Mouse (Mus musculus): ENCODE measurements around the gene Mcm9. TPM values are rescaled to one million over a fixed set of nuclear protein-coding genes. Genes with fewer than 3 reads are reported as not detected.

The Mcm9 gene
- polyA plus RNA-seq, 1 experiment from 2014 or later, result 16.0 TPM

DNA sequence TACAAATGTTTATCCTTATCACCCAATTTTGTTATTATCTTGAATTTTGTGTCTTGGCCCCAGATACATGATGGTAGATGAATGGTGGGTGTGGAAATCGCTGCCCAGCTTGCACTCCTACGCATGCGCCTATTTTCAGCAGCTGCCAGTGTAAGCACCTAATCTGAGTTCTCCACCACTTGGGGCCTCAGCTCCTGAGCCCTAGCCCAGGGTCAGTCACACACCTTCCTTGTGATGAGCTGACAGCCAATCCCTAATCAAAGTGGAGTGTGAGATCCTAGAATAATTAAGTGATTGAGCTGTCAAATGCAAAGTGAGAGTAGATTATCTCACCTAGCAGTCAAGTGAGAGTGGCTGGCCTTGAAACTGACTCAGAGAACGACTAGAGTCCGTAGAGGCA, 97.9 kb downstream of the Mcm9 start:
- Histone ChIP-seq H3K4me1 (ENCODE audit: control insufficient read depth, insufficient read depth, low read length) (no peaks in the 10 kb centered on the region), H3K27ac (ENCODE audit: low read depth, low read length) (no peak overlapping the region), H3K9ac (ENCODE audit: low read length) (no peak overlapping the region), H3K4me3 (ENCODE audit: low read depth, low read length) (no peak overlapping the region), H3K36me3 (ENCODE audit: control insufficient read depth, insufficient read depth, low read length) (no peaks in the 10 kb centered on the region), H3K27me3 (ENCODE audit: control insufficient read depth, insufficient read depth, low read length) (no peaks in the 10 kb centered on the region), H3K4me2 (ENCODE audit: low read depth) (no peak overlapping the region), H3K9me3 (ENCODE audit: control insufficient read depth, low read length) (no peaks in the 10 kb centered on the region)
- DNase-seq (ENCODE audit: low spot score), result no peak
- WGBS, result 84% methylated on average over 5 of the region's 5 CpGs
- no peak for ATAC-seq (ENCODE audit: insufficient read depth, low FRiP score, low TSS enrichment)

DNA sequence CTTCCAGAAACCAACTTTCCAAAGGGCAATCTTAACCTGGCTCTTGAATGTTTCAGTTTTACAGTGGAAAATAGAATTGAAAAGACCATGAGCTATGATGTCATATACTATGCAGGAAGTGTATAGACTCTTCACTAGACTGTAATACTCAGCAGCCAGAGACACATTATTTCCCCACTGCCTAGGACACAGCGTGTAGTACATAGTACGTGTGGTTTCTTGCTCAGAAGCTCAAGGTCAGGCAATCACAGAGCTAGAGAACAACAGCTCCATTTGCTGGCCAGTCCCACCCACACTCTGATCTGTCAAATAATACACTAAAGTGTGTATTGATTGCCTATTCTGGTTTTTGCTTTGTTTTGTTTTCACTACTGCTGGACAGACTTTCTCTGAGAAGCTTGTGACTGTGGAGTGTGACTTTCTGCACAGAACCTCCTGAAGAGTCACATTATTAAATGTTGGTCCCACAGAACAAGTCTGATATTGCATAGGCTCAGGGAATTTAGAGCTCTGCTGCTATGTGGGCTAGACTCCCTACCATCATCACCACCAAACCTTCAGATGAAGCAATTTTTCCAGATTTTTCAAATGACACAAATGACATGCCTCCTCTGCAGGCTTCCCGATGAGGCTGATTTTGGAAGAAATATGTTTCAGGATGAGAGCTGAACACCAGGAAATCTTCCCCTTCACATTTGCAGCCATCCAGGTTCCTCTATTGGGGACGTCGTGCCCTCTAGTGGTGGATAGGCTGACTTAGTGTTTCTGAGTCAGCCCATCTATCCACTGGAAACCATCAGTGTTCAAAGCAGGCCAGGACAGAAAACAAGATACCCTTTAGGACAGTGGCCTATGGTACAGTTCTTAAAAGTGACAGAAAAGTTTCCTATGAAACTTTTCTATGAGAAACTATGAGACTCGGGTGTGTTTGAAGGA, 102.1 kb downstream of the Mcm9 start:
- Histone ChIP-seq H3K27ac (ENCODE audit: low read depth, low read length) (no peak overlapping the region), H3K9me3 (ENCODE audit: control insufficient read depth, low read length) (no peaks in the 10 kb centered on the region), H3K4me1 (ENCODE audit: control insufficient read depth, insufficient read depth, low read length) (no peaks in the 10 kb centered on the region), H3K9ac (ENCODE audit: low read length) (no peak overlapping the region), H3K36me3 (ENCODE audit: control insufficient read depth, insufficient read depth, low read length) (no peaks in the 10 kb centered on the region), H3K27me3 (ENCODE audit: control insufficient read depth, insufficient read depth, low read length) (no peaks in the 10 kb centered on the region), H3K4me3 (ENCODE audit: low read depth, low read length) (no peak overlapping the region), H3K4me2 (ENCODE audit: low read depth) (no peak overlapping the region)
- WGBS, result 40% methylated on average over 6 of the region's 6 CpGs
- ATAC-seq (ENCODE audit: insufficient read depth, low FRiP score, low TSS enrichment) (peak; percentile 55; the same call in 1 of the 2 replicates), DNase-seq (ENCODE audit: low spot score) (peak; percentile 54)

DNA sequence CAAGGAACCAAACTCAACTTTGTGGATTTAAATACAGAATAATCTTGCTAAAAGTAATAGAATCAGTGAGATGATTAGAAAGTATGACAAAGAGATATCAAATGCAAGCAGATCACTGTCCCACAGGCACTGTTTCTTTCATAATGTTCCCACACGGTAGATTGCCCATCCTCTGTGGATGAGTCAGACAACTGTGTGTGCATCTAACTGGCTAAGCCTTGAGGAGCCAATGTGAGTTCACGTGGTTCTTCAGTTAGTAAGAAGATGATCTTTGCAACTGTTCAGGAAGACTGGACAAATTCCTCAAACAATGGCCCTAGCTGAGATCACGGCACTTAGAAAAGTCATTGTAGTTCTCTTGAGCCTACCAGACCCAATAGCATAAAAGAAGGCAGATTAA, 102.9 kb downstream of the Mcm9 start:
- Histone ChIP-seq H3K9me3 (ENCODE audit: control insufficient read depth, low read length) (no peaks in the 10 kb centered on the region), H3K9ac (ENCODE audit: low read length) (no peak overlapping the region), H3K36me3 (ENCODE audit: control insufficient read depth, insufficient read depth, low read length) (no peaks in the 10 kb centered on the region), H3K4me2 (ENCODE audit: low read depth) (no peak overlapping the region), H3K27ac (ENCODE audit: low read depth, low read length) (no peak overlapping the region), H3K4me3 (ENCODE audit: low read depth, low read length) (no peak overlapping the region), H3K4me1 (ENCODE audit: control insufficient read depth, insufficient read depth, low read length) (no peaks in the 10 kb centered on the region), H3K27me3 (ENCODE audit: control insufficient read depth, insufficient read depth, low read length) (no peaks in the 10 kb centered on the region)
- ATAC-seq (ENCODE audit: insufficient read depth, low FRiP score, low TSS enrichment) (no peak), DNase-seq (ENCODE audit: low spot score) (no peak)
- 86% methylated on average over 3 of the region's 3 CpGs for WGBS

DNA sequence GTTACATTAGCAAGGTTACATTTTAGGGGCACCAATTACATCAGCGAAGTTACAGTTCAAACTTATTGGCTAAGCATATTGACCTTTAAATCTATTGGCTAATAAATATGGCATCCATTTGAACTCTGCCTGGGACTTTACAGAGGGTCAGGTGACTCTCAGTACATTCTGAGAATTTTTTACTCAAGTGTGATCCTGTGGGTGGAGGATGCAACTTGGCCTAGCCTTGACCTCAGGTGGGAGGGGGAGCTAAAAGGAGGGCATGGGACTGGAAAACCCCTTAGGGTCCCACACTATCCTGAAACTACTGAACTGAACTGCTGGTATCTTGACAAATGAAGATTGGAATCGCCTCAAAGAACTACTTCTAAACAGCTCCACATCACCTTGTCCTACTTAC, 103.9 kb downstream of the Mcm9 start:
- Histone ChIP-seq H3K4me2 (ENCODE audit: low read depth) (no peak overlapping the region), H3K36me3 (ENCODE audit: control insufficient read depth, insufficient read depth, low read length) (no peaks in the 10 kb centered on the region), H3K9ac (ENCODE audit: low read length) (no peak overlapping the region), H3K4me3 (ENCODE audit: low read depth, low read length) (no peak overlapping the region), H3K27ac (ENCODE audit: low read depth, low read length) (no peak overlapping the region), H3K9me3 (ENCODE audit: control insufficient read depth, low read length) (no peaks in the 10 kb centered on the region), H3K4me1 (ENCODE audit: control insufficient read depth, insufficient read depth, low read length) (no peaks in the 10 kb centered on the region), H3K27me3 (ENCODE audit: control insufficient read depth, insufficient read depth, low read length) (no peaks in the 10 kb centered on the region)
- WGBS, result 98% methylated on average over 2 of the region's 2 CpGs
- DNase-seq (ENCODE audit: low spot score) (no peak), ATAC-seq (ENCODE audit: insufficient read depth, low FRiP score, low TSS enrichment) (no peak)

DNA sequence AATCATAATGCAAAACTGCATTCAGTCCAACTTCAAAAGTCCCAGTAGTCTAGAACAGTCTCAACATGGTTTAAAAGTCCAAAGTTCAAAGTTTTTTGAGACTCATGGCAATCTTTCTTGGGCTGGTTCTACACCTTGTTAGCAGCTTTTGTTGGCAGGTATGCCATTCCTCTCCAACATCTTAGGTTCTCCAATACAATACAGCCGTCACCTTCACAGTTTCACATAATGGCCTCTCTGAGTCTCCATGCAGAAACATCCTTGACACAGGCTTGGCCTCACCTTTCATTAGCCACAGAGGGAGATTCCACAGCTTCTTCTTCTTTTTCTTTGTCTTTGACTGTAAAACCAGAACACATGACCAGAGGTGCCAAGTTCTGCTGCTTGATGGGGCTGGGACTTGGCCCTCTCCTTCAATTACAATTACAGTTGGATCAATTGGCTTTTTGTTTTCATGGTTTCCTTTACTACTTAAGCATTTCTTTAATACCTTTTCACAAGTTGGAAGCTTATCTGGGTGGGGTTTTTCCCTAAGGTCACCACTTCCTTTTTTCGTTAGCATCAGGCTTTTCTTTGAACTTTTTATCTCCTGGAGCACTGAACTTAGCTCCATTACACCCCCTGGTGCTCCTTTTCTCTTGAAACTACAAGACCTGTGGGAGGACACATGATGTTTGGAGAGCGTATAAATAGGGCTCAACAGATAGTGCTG, 104.8 kb downstream of the Mcm9 start:
- Histone ChIP-seq H3K4me2 (ENCODE audit: low read depth) (no peak overlapping the region), H3K4me3 (ENCODE audit: low read depth, low read length) (no peak overlapping the region), H3K9ac (ENCODE audit: low read length) (no peak overlapping the region), H3K9me3 (ENCODE audit: control insufficient read depth, low read length) (no peaks in the 10 kb centered on the region), H3K36me3 (ENCODE audit: control insufficient read depth, insufficient read depth, low read length) (no peaks in the 10 kb centered on the region), H3K4me1 (ENCODE audit: control insufficient read depth, insufficient read depth, low read length) (no peaks in the 10 kb centered on the region), H3K27me3 (ENCODE audit: control insufficient read depth, insufficient read depth, low read length) (no peaks in the 10 kb centered on the region), H3K27ac (ENCODE audit: low read depth, low read length) (no peak overlapping the region)
- ATAC-seq (ENCODE audit: insufficient read depth, low FRiP score, low TSS enrichment), result no peak
- 78% methylated on average over 3 of the region's 3 CpGs for WGBS
- no peak for DNase-seq (ENCODE audit: low spot score)

DNA sequence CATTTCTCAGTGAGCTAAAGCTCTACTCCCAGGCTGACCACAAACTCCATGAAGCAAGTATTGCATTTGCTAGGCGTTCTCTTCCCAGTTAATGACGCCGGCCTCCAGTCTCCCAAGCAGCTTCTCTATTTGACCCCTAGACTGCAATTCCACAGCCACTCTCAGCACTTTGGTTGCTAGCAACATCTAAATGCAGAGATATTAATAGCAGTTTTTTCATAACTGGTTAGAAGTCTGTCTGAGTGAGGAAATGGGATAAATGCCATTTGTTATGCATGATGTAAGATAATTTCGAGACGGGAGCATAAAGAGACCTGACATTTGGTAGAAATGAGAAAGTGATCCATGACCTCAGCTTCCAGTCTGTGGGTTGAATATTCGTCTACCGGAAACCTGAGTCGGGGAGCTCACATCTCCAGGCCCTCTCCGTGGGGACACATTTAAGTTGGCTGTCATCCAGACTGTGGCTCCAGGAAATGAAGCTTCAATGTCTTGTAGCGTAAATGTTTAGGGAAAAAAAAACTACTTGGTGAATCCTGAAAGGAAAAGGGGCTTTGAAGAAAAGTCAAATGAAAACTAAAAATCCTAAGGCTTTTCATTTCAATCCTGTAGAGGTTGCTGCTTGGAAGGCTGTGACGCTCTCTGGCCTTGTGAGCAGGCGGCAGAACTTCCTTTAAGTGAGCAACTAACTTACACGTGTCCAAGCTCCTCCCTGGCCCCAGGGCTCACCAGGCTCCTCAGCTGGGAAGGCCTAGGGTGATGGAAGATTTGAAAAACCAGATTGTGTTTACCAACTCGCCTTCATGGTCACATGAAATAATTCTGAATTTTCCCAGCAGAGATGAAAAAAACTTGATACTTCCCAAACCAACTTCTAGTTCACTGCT, 110.9 kb downstream of the Mcm9 start:
- Histone ChIP-seq H3K9ac (ENCODE audit: low read length) (no peak overlapping the region), H3K4me3 (ENCODE audit: low read depth, low read length) (no peak overlapping the region), H3K27ac (ENCODE audit: low read depth, low read length) (no peak overlapping the region), H3K36me3 (ENCODE audit: control insufficient read depth, insufficient read depth, low read length) (no peaks in the 10 kb centered on the region), H3K9me3 (ENCODE audit: control insufficient read depth, low read length) (no peaks in the 10 kb centered on the region), H3K4me2 (ENCODE audit: low read depth) (no peak overlapping the region), H3K27me3 (ENCODE audit: control insufficient read depth, insufficient read depth, low read length) (no peaks in the 10 kb centered on the region), H3K4me1 (ENCODE audit: control insufficient read depth, insufficient read depth, low read length) (peaks cover 6% of the 10 kb centered on the region; the same call in 1 of the 2 replicates)
- no peak for ATAC-seq (ENCODE audit: insufficient read depth, low FRiP score, low TSS enrichment)
- DNase-seq (ENCODE audit: low spot score), result peak; percentile 19
- WGBS, result 69% methylated on average over 14 of the region's 14 CpGs

DNA sequence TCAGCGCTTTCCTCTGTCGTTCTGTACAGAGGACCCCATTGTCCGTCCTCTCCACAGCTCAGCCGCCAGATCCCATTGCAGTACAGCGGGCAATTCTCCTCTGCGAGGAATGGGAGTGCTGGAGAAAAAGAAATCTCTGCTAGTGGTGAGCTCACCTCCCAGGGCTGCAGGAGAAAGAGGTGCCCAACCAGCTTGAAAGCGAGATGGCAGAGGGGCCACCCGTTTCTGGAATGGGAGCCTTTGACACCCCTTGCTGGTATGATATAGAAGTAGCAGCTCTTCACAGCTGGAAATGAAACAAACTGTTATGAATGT, 111.7 kb downstream of the Mcm9 start:
- H3K4me1 ChIP-seq (ENCODE audit: control insufficient read depth, insufficient read depth, low read length), result peaks cover 6% of the 10 kb centered on the region; the same call in 1 of the 2 replicates
- H3K9me3 ChIP-seq (ENCODE audit: control insufficient read depth, low read length), result no peaks in the 10 kb centered on the region
- DNase-seq (ENCODE audit: low spot score), result peak; percentile 38
- H3K4me3 ChIP-seq (ENCODE audit: low read depth, low read length), result no peak overlapping the region
- no peaks in the 10 kb centered on the region for H3K27me3 ChIP-seq (ENCODE audit: control insufficient read depth, insufficient read depth, low read length)
- H3K36me3 ChIP-seq (ENCODE audit: control insufficient read depth, insufficient read depth, low read length), result no peaks in the 10 kb centered on the region
- WGBS, result 55% methylated on average over 8 of the region's 8 CpGs
- no peak overlapping the region; the same call in 1 of the 2 replicates for H3K9ac ChIP-seq (ENCODE audit: low read length)
- peak overlapping the region; percentile 60; the same call in 1 of the 2 replicates for H3K27ac ChIP-seq (ENCODE audit: low read depth, low read length)
- ATAC-seq (ENCODE audit: insufficient read depth, low FRiP score, low TSS enrichment), result no peak; the same call in 1 of the 2 replicates
- no peak overlapping the region for H3K4me2 ChIP-seq (ENCODE audit: low read depth)

DNA sequence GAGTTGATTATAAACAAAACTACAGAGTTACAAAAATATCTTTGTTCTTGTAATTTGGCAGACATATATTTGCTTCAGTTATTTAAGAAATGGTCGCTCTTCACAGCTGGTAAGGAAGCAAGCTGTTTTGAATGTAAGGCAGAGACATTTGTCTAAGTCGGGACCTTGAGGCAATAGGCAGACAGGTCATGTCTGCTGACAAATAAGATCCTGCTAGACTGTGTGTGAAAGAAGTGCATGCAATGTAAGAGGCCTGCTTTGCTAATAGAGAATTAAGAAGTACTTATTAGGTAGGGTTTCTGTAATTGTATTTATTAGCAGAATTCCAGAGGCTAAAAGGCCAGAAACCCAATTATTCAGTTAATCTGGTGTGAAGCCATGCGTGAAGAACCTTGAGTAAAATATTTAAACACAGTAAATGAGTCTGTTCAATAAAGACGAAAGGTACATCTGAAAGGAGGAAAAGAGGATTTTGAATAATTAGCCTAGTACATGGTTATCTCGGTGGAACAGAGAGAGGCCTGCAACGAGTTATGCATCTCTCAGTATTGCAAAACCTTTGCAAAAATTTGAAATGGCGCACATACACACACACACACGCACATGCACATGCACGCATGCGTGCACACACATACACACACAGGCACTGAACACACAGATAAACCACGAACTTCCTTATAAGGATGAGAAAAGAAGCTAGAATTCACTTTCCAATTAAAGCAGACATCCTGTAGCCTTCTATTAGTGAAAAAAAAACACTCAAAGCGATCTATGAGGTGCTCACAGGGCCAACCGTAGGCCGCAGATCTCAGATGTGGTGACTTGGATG, 112.3 kb downstream of the Mcm9 start:
- no peaks in the 10 kb centered on the region for H3K9me3 ChIP-seq (ENCODE audit: control insufficient read depth, low read length)
- H3K9ac ChIP-seq (ENCODE audit: low read length), result no peak overlapping the region
- no peak overlapping the region for H3K4me3 ChIP-seq (ENCODE audit: low read depth, low read length)
- 81% methylated on average over 14 of the region's 14 CpGs for WGBS
- DNase-seq (ENCODE audit: low spot score) (no peak), ATAC-seq (ENCODE audit: insufficient read depth, low FRiP score, low TSS enrichment) (no peak)
- no peaks in the 10 kb centered on the region for H3K27me3 ChIP-seq (ENCODE audit: control insufficient read depth, insufficient read depth, low read length)
- H3K4me2 ChIP-seq (ENCODE audit: low read depth), result no peak overlapping the region
- no peaks in the 10 kb centered on the region for H3K36me3 ChIP-seq (ENCODE audit: control insufficient read depth, insufficient read depth, low read length)
- peaks cover 6% of the 10 kb centered on the region; the same call in 1 of the 2 replicates for H3K4me1 ChIP-seq (ENCODE audit: control insufficient read depth, insufficient read depth, low read length)
- H3K27ac ChIP-seq (ENCODE audit: low read depth, low read length), result peak overlapping the region; percentile 60; the same call in 1 of the 2 replicates
